Mouse (Mus musculus) intestine, embryonic 15.5 days (tissue): Measurements from ENCODE around the gene Iltifb. TPM values are rescaled to one million over a fixed set of nuclear protein-coding genes. Genes with fewer than 3 reads are reported as not detected.
A peak's percentile ranks its signal among the peaks of the same experiment; 100 is the strongest.
"Not testable (repeated sequence)": the region's sequence is repeated elsewhere in the genome, so short reads cannot be mapped to it uniquely, and the experiment has no call there.

ENCODE experiments used
- ATAC-seq: fragments of 200-750 bp; cut with Nextera tagmentation; 2 replicates; pipeline ENCODE4 v1.8.0; 2017; ENCODE audit warnings: moderate TSS enrichment, moderate library complexity
- H3K27ac ChIP-seq: fragments of 300-500 bp; sonication (generic); 2 replicates; pipeline ENCODE4 v1.5.1; 2015; ENCODE audit warnings: mild to moderate bottlenecking, inconsistent platforms
- H3K27me3 ChIP-seq: fragments of 300-500 bp; sonication (generic); replicated peaks from 2 replicates; pipeline ENCODE4 v1.6.1; 2015; ENCODE audit warnings: inconsistent platforms
- H3K36me3 ChIP-seq: fragments of 300-500 bp; sonication (generic); 2 replicates; pipeline ENCODE4 v1.6.1; 2015; ENCODE audit warnings: inconsistent platforms
- H3K4me1 ChIP-seq: fragments of 300-500 bp; sonication (generic); replicated peaks from 2 replicates; pipeline ENCODE4 v1.6.1; 2015; ENCODE audit warnings: inconsistent platforms
- H3K4me2 ChIP-seq: fragments of 300-500 bp; sonication (generic); replicated peaks from 2 replicates; pipeline ENCODE4 v1.6.1; 2015; ENCODE audit warnings: mild to moderate bottlenecking, inconsistent platforms
- H3K4me3 ChIP-seq: fragments of 300-500 bp; sonication (generic); replicated peaks from 2 replicates; pipeline ENCODE4 v1.5.1; 2015; ENCODE audit warnings: inconsistent platforms
- H3K9ac ChIP-seq: fragments of 300-500 bp; sonication (generic); 2 replicates; pipeline ENCODE4 v1.6.1; 2015; ENCODE audit warnings: inconsistent platforms
- H3K9me3 ChIP-seq: fragments of 300-500 bp; sonication (generic); 2 replicates; pipeline ENCODE4 v1.6.1; 2016; ENCODE audit warnings: inconsistent platforms
- WGBS: fragments of 180-500 bp; shearing (Covaris S2); methylation state at CpG from one replicate; pipeline ENCODE4 v1.1.7; 2015; 5-methylcytosine and 5-hydroxymethylcytosine counted together
- polyA plus RNA-seq: library from polyadenylated mRNA; unstranded; fragments of >200 nt; fragmentation: Nextera tagmentation; extraction: Ambion mirVana; gene quantifications from 2 replicates; pipeline ENCODE4 v1.2.1, GENCODE M21; 2015

Gene Iltifb
- polyA plus RNA-seq, 1 experiment from 2014 or later = not detected

DNA sequence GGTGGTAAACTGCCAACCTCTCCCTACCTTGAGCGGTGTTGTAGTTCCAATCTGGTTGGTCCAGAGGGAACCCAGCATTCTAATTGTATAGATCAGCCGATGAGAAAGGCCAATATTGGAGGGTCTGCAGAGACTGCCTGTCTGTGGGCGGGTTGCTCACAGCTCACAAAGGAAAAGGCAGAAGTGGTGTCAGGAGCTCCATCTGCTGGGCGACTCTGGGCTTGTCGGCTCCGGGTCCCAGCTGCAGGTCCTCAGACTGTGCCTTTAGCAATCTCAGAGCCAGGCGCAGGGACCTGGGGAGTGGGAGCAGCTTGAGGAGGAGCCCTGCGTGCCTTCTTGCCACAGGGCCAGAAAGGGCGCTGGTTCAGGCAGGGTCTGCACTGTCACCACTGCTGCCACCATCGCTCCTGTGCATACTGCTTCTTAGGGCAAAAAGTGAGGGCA, 44.0 kb downstream of the Iltifb start:
- no peak for ATAC-seq
- H3K4me1 ChIP-seq = no peaks in the 10 kb centered on the region
- H3K9me3 ChIP-seq = no peaks in the 10 kb centered on the region
- no peaks in the 10 kb centered on the region for H3K27me3 ChIP-seq
- WGBS = 31% methylated on average over 10 of the region's 10 CpGs
- H3K4me2 ChIP-seq = 0 out of 2 replicates have a peak overlapping the region, but pooled peaks have one; percentile 19
- H3K4me3 ChIP-seq = no peak overlapping the region
- no peak overlapping the region for H3K27ac ChIP-seq
- H3K9ac ChIP-seq = no peak overlapping the region
- no peaks in the 10 kb centered on the region for H3K36me3 ChIP-seq

DNA sequence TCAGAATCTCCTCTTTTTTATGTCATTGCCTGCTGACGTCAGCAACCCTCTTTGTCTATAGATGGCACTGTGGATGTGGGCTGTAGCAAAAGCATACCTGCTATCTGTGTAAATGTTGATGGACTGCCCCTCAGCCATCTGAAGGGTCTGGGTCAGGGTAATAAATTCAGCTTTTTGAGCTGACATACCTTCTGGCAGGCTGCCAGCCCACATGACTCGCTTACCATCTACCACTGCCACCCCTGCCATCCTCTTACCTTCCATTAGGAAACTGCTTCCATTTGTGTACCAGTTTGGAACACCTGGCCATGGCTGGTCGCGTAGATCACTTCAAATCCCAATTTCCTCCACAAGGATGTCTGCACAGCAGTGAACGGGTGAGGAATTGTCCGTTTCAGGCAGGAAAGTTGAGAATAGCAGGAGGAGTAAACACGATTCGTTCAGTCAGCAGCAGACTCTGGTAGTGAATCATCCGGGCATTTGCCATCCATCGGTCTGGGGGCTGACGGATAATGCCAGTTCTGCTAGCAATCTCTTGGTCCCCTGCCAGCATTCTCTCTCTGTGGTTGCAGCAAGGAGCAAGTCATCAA, 45.7 kb downstream of the Iltifb start:
- not testable (repeated sequence) for H3K27me3 ChIP-seq, H3K27ac ChIP-seq, H3K4me3 ChIP-seq, ATAC-seq, H3K36me3 ChIP-seq, H3K4me2 ChIP-seq, H3K4me1 ChIP-seq, H3K9me3 ChIP-seq, H3K9ac ChIP-seq
- 61% methylated on average over 11 of the region's 11 CpGs for WGBS

GRCm38 (mm10) chr10:118240680-118241079, 54.2 kb downstream of the Iltifb start, which contains the start of gene Gm32717:
Gene Gm32717 (minus strand): TSS chr10:118240780.
- WGBS = no CpG with 5 or more reads among the region's 13 CpGs
- not testable (repeated sequence) for H3K36me3 ChIP-seq, H3K4me2 ChIP-seq, H3K4me3 ChIP-seq, H3K27me3 ChIP-seq, H3K9me3 ChIP-seq, H3K27ac ChIP-seq, H3K9ac ChIP-seq, H3K4me1 ChIP-seq, ATAC-seq

Other genes starting within 250 kb of the Iltifb start
- gene Mdm1, start 153.2 kb downstream of the Iltifb start, polyA plus RNA-seq = 17.2 and 19.6 TPM in 2 replicates
- not detected in 2 replicates for gene Il22, start 90.1 kb downstream of the Iltifb start, polyA plus RNA-seq
- gene Gm32717, start 54.3 kb downstream of the Iltifb start, polyA plus RNA-seq = not detected in 2 replicates
- gene Gm32802, start 36.4 kb downstream of the Iltifb start, polyA plus RNA-seq = not detected in 2 replicates
- not detected in 2 replicates for gene Gm9040, start 31.9 kb upstream of the Iltifb start, polyA plus RNA-seq
- gene Gm9044, start 37.4 kb upstream of the Iltifb start, polyA plus RNA-seq = not detected in 2 replicates
- not detected in 2 replicates for gene Gm9045, start 42.8 kb upstream of the Iltifb start, polyA plus RNA-seq
- gene Gm9046, start 48.2 kb upstream of the Iltifb start, polyA plus RNA-seq = not detected in 2 replicates
- gene Gm9048, start 53.6 kb upstream of the Iltifb start, polyA plus RNA-seq = not detected in 2 replicates
- not detected in 2 replicates for gene Gm9049, start 59.1 kb upstream of the Iltifb start, polyA plus RNA-seq
- not detected in 2 replicates for gene Ifng, start 146.0 kb upstream of the Iltifb start, polyA plus RNA-seq